Mouse (Mus musculus) myocyte (in vitro differentiated cells): ENCODE data around the gene Tmem210.
A peak's percentile ranks its signal among the peaks of the same experiment; 100 is the strongest.

Experiments
- MAX ChIP-seq: IDR thresholded peaks from one replicate; pipeline ENCODE4 v1.6.1; 2011; ENCODE audit warnings: low read depth, mild to moderate bottlenecking, control low read depth
- MYOD1 ChIP-seq, 3 experiments: IDR thresholded peaks; one replicate each; pipeline ENCODE4 v1.6.1; 2011; ENCODE audit warnings: control low read depth in 2 of 3, low read depth in 2 of 3, mild to moderate bottlenecking in 2 of 3, moderate library complexity in 1 of 3; ENCODE audit not compliant: insufficient read length in 2 of 3, control insufficient read depth in 1 of 3
- MYOG ChIP-seq, 3 experiments: IDR thresholded peaks; one replicate each; pipeline ENCODE4 v1.6.1; 2011; ENCODE audit warnings: control low read depth in 2 of 3, low read depth in 2 of 3, mild to moderate bottlenecking in 2 of 3; ENCODE audit not compliant: insufficient read length in 2 of 3, control insufficient read depth in 1 of 3, insufficient read depth in 1 of 3
- POLR2A ChIP-seq: IDR thresholded peaks from one replicate; pipeline ENCODE4 v1.6.1; 2011; ENCODE audit warnings: low read depth, mild to moderate bottlenecking, control low read depth, moderate library complexity; ENCODE audit not compliant: insufficient read length
- POLR2AphosphoS2 ChIP-seq: IDR thresholded peaks from one replicate; pipeline ENCODE4 v1.6.1; 2011; ENCODE audit warnings: low read depth, control low read depth; ENCODE audit not compliant: insufficient read length
- REST ChIP-seq: IDR thresholded peaks from one replicate; pipeline ENCODE4 v1.6.1; 2011; ENCODE audit warnings: mild to moderate bottlenecking, control low read depth, moderate library complexity; ENCODE audit not compliant: insufficient read depth, insufficient read length
- TCF12 ChIP-seq: IDR thresholded peaks from one replicate; pipeline ENCODE4 v1.6.1; 2011; ENCODE audit warnings: mild to moderate bottlenecking, control low read depth; ENCODE audit not compliant: poor library complexity, insufficient read depth, severe bottlenecking
- TCF3 ChIP-seq: IDR thresholded peaks from one replicate; pipeline ENCODE4 v1.6.1; 2011; ENCODE audit warnings: low read depth, control low read depth; ENCODE audit not compliant: insufficient read length
- USF1 ChIP-seq: IDR thresholded peaks from one replicate; pipeline ENCODE4 v1.6.1; 2011; ENCODE audit warnings: low read depth, mild to moderate bottlenecking, control low read depth, moderate library complexity

DNA sequence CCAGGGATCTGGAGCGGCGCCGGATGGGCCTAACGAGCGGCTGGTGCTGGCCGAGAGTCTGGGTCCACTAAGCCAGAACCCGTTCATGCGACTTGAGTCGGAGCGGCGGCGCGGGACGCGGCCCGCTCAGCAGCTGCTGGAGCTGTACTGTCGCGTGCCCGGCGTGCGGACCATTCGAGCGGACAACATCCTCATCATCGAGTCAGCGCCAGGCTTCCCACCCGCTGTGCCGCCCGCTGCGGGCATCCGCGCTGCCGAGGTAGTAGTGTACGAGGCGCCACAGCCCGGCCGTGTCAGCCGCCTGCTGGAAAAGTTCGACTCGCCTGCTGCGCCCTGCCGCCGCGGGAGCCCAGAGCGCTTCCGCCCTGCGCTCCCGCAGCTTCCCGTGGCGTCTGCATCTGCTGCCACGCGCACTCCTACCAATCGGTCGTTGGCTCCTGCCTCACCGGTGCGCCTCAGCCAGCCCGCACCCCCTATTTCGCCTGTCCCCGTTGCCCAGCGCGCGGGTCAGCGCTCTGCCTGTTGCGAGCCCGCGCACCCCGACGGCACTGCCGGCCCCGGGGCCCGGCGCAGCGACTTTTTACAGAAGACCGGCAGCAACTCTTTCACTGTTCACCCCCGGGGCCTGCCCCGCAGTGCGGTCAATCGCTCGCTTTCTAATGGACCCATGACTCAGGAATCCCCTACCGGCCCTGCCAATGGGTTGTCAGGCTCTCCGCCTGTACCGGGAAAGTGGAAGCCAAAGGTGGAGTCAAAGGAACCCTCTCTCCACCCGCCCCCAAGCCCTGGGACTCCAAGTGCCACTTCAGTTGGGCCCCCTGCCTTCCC is 24.9 kb upstream of the Tmem210 start:
- TF ChIP-seq POLR2A (no peak), TCF3 (no peak), POLR2AphosphoS2 (no peak), USF1 (no peak), MAX (no peak), REST (no peak), MYOG (IDR thresholded peaks at IDR 0.05; ENCODE audit: control insufficient read depth in 1 of 3, insufficient read depth in 1 of 3, insufficient read length in 2 of 3, low read depth in 2 of 3) (no peak), TCF12 (no peak), MYOD1 (IDR thresholded peaks at IDR 0.05; ENCODE audit: control insufficient read depth in 1 of 3, insufficient read length in 2 of 3, low read depth in 2 of 3) (peak in 1 of 3 experiments; percentile 24)
